Mouse (Mus musculus): ENCODE data around the gene Gm4836. TPM values are rescaled to one million over a fixed set of nuclear protein-coding genes. Genes with fewer than 3 reads are reported as not detected.
"Not testable (repeated sequence)": the region's sequence is repeated elsewhere in the genome, so short reads cannot be mapped to it uniquely, and the experiment has no call there.

Gene Gm4836
- not detected in 2 replicates for polyA plus RNA-seq (2015; fragmentation: Nextera tagmentation; extraction: Ambion mirVana)

DNA sequence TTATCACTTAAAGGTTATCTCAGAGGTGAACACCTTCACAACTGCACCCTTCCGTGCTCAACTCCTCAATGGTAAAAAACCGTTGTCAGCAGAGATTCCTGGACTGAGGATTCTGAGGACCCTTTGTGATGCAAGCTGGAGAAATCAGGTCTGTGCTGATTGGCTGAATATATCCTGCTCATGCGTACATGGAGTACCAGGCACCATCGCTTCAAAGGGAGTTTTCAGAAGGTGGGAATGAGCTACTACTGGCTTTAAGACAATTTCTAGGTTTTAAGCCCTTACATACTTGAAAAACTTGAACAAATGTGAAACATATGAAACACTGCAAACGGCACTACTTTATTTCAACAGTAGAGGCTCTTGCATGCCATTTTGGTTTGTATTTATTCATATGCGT lies at the start of gene Gm4836:
Gene Gm4836, minus strand, starts transcription at position 101 of the 400 bp plus-strand sequence.
- not testable (repeated sequence) for ATAC-seq (replicated peaks); H3K9ac ChIP-seq (replicated peaks); H3K9me3 ChIP-seq; H3K4me1 ChIP-seq; H3K4me3 ChIP-seq; H3K27me3 ChIP-seq; H3K27ac ChIP-seq (replicated peaks); H3K4me2 ChIP-seq (replicated peaks); H3K36me3 ChIP-seq
- WGBS, result no CpG with 5 or more reads among the region's 6 CpGs
